Mouse (Mus musculus): ENCODE data around the gene Ntn1. TPM values are rescaled to one million over a fixed set of nuclear protein-coding genes. Genes with fewer than 3 reads are reported as not detected.

Gene Ntn1
- polyA plus RNA-seq, 1 experiment from 2014 or later: 4.8 TPM

- no peaks in the 10 kb centered on the region for H3K27me3 ChIP-seq (ENCODE audit: control insufficient read depth, insufficient read depth, low read length)
- ATAC-seq (replicated peaks; ENCODE audit: low FRiP score) (no peak), DNase-seq (ENCODE audit: low spot score) (no peak)
- H3K27ac ChIP-seq (ENCODE audit: low read depth, low read length): no peak overlapping the region
- H3K4me1 ChIP-seq (replicated peaks; ENCODE audit: control insufficient read depth, insufficient read depth, low read length): peaks cover 22% of the 10 kb centered on the region
- WGBS: 90% methylated on average over 3 of the region's 3 CpGs
- H3K36me3 ChIP-seq (ENCODE audit: control insufficient read depth, insufficient read depth, low read length): no peaks in the 10 kb centered on the region
- H3K9ac ChIP-seq (ENCODE audit: low read length): no peak overlapping the region
- H3K4me2 ChIP-seq (ENCODE audit: low read depth, low read length, severe bottlenecking): no peak overlapping the region
- no peaks in the 10 kb centered on the region for H3K9me3 ChIP-seq (ENCODE audit: control insufficient read depth, low read length)
- no peak overlapping the region for H3K4me3 ChIP-seq (ENCODE audit: low read depth, low read length)
These were observed 186.7 kb downstream of the Ntn1 start for GRCm38 (mm10) chr11:68213896-68214295.

- Histone ChIP-seq H3K27me3 (ENCODE audit: control insufficient read depth, insufficient read depth, low read length) (no peaks in the 10 kb centered on the region), H3K9ac (ENCODE audit: low read length) (no peak overlapping the region), H3K36me3 (ENCODE audit: control insufficient read depth, insufficient read depth, low read length) (no peaks in the 10 kb centered on the region), H3K27ac (ENCODE audit: low read depth, low read length) (no peak overlapping the region), H3K4me1 (replicated peaks; ENCODE audit: control insufficient read depth, insufficient read depth, low read length) (peaks cover 22% of the 10 kb centered on the region), H3K9me3 (ENCODE audit: control insufficient read depth, low read length) (no peaks in the 10 kb centered on the region), H3K4me2 (ENCODE audit: low read depth, low read length, severe bottlenecking) (no peak overlapping the region), H3K4me3 (ENCODE audit: low read depth, low read length) (no peak overlapping the region)
- 59% methylated on average over 8 of the region's 8 CpGs for WGBS
- ATAC-seq (replicated peaks; ENCODE audit: low FRiP score): no peak
- DNase-seq (ENCODE audit: low spot score): no peak
These were observed 188.6 kb downstream of the Ntn1 start for GRCm38 (mm10) chr11:68211924-68212578.

- Histone ChIP-seq H3K36me3 (ENCODE audit: control insufficient read depth, insufficient read depth, low read length) (no peaks in the 10 kb centered on the region), H3K9ac (ENCODE audit: low read length) (no peak overlapping the region), H3K4me1 (replicated peaks; ENCODE audit: control insufficient read depth, insufficient read depth, low read length) (peaks cover 13% of the 10 kb centered on the region), H3K27ac (ENCODE audit: low read depth, low read length) (no peak overlapping the region), H3K4me2 (ENCODE audit: low read depth, low read length, severe bottlenecking) (no peak overlapping the region), H3K4me3 (ENCODE audit: low read depth, low read length) (no peak overlapping the region), H3K9me3 (ENCODE audit: control insufficient read depth, low read length) (no peaks in the 10 kb centered on the region), H3K27me3 (ENCODE audit: control insufficient read depth, insufficient read depth, low read length) (no peaks in the 10 kb centered on the region)
- DNase-seq (ENCODE audit: low spot score): no peak
- 95% methylated on average over 5 of the region's 5 CpGs for WGBS
- ATAC-seq (replicated peaks; ENCODE audit: low FRiP score): no peak
These were observed 189.9 kb downstream of the Ntn1 start for GRCm38 (mm10) chr11:68210714-68211113.

DNA sequence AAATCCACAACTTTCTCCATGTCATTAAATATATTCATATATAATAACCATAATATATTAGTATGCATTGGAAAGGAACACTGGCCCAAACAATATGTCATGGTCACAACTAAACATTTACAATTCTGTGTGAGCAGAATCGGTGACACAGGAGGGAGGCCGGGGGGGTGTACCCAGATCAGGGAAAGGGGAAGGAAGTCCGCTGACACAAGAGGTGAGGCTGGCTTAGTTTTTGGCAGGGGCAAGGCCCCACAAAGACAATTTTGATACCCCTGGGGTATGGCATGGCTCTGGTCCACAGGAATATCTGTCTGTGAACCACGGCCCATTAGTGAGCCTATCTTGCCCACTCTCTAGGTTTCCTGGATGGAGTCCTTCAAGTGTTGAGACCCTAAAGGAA is 191.1 kb downstream of the Ntn1 start:
- WGBS: 89% methylated on average over 4 of the region's 4 CpGs
- no peak for DNase-seq (ENCODE audit: low spot score)
- Histone ChIP-seq H3K36me3 (ENCODE audit: control insufficient read depth, insufficient read depth, low read length) (no peaks in the 10 kb centered on the region), H3K4me3 (ENCODE audit: low read depth, low read length) (no peak overlapping the region), H3K27ac (ENCODE audit: low read depth, low read length) (no peak overlapping the region), H3K4me1 (replicated peaks; ENCODE audit: control insufficient read depth, insufficient read depth, low read length) (peaks cover 3% of the 10 kb centered on the region), H3K9ac (ENCODE audit: low read length) (no peak overlapping the region), H3K4me2 (ENCODE audit: low read depth, low read length, severe bottlenecking) (no peak overlapping the region), H3K9me3 (ENCODE audit: control insufficient read depth, low read length) (no peaks in the 10 kb centered on the region), H3K27me3 (ENCODE audit: control insufficient read depth, insufficient read depth, low read length) (no peaks in the 10 kb centered on the region)
- ATAC-seq (replicated peaks; ENCODE audit: low FRiP score): no peak

DNA sequence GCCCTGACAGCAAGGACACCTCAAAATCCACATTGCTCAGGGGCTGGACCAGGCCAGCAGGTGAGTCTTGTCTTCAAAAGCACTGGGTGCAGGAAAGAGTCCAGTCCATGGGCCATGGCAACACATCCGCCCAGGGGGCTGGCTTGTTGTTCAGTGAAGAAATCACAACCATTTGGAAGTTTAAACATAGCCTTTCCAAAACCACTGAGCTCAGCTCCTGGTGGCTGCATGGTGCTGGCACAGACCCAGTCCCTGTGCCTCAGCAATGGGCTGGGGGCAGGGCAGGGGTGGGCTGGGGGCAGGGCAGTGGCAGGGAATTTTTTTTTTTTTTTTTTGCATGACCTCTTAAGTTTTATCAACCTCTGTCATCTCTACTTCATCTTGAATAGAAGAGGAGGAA is 192.0 kb downstream of the Ntn1 start:
- H3K27me3 ChIP-seq (ENCODE audit: control insufficient read depth, insufficient read depth, low read length): no peaks in the 10 kb centered on the region
- no peak overlapping the region for H3K4me3 ChIP-seq (ENCODE audit: low read depth, low read length)
- ATAC-seq (replicated peaks; ENCODE audit: low FRiP score) (no peak), DNase-seq (ENCODE audit: low spot score) (no peak)
- H3K4me2 ChIP-seq (ENCODE audit: low read depth, low read length, severe bottlenecking): no peak overlapping the region
- H3K4me1 ChIP-seq (replicated peaks; ENCODE audit: control insufficient read depth, insufficient read depth, low read length): no peaks in the 10 kb centered on the region
- no peaks in the 10 kb centered on the region for H3K36me3 ChIP-seq (ENCODE audit: control insufficient read depth, insufficient read depth, low read length)
- H3K27ac ChIP-seq (ENCODE audit: low read depth, low read length): no peak overlapping the region
- WGBS: 100% methylated on average over 1 of the region's 1 CpGs
- H3K9me3 ChIP-seq (ENCODE audit: control insufficient read depth, low read length): no peaks in the 10 kb centered on the region
- H3K9ac ChIP-seq (ENCODE audit: low read length): no peak overlapping the region

- no peak overlapping the region for H3K9ac ChIP-seq (ENCODE audit: low read length)
- no peak for DNase-seq (ENCODE audit: low spot score)
- H3K4me3 ChIP-seq (ENCODE audit: low read depth, low read length): no peak overlapping the region
- WGBS: 76% methylated on average over 2 of the region's 2 CpGs
- no peaks in the 10 kb centered on the region for H3K36me3 ChIP-seq (ENCODE audit: control insufficient read depth, insufficient read depth, low read length)
- no peak overlapping the region for H3K27ac ChIP-seq (ENCODE audit: low read depth, low read length)
- ATAC-seq (replicated peaks; ENCODE audit: low FRiP score): no peak
- no peaks in the 10 kb centered on the region for H3K27me3 ChIP-seq (ENCODE audit: control insufficient read depth, insufficient read depth, low read length)
- H3K4me2 ChIP-seq (ENCODE audit: low read depth, low read length, severe bottlenecking): no peak overlapping the region
- no peaks in the 10 kb centered on the region for H3K9me3 ChIP-seq (ENCODE audit: control insufficient read depth, low read length)
- H3K4me1 ChIP-seq (replicated peaks; ENCODE audit: control insufficient read depth, insufficient read depth, low read length): 0 out of 2 replicates have a peak, but pooled peaks cover 2% of the 10 kb centered on the region
These were observed 192.6 kb downstream of the Ntn1 start for GRCm38 (mm10) chr11:68208023-68208422.

GRCm38 (mm10) chr11:68205572-68206229 is 194.9 kb downstream of the Ntn1 start:
- ATAC-seq (replicated peaks; ENCODE audit: low FRiP score) (no peak), DNase-seq (ENCODE audit: low spot score) (no peak)
- WGBS: 87% methylated on average over 10 of the region's 10 CpGs
- H3K36me3 ChIP-seq (ENCODE audit: control insufficient read depth, insufficient read depth, low read length): no peaks in the 10 kb centered on the region
- H3K9ac ChIP-seq (ENCODE audit: low read length): no peak overlapping the region
- H3K4me1 ChIP-seq (replicated peaks; ENCODE audit: control insufficient read depth, insufficient read depth, low read length): 0 out of 2 replicates have a peak, but pooled peaks cover 2% of the 10 kb centered on the region
- no peaks in the 10 kb centered on the region for H3K27me3 ChIP-seq (ENCODE audit: control insufficient read depth, insufficient read depth, low read length)
- H3K9me3 ChIP-seq (ENCODE audit: control insufficient read depth, low read length): no peaks in the 10 kb centered on the region
- H3K4me3 ChIP-seq (ENCODE audit: low read depth, low read length): no peak overlapping the region
- no peak overlapping the region for H3K4me2 ChIP-seq (ENCODE audit: low read depth, low read length, severe bottlenecking)
- H3K27ac ChIP-seq (ENCODE audit: low read depth, low read length): no peak overlapping the region

GRCm38 (mm10) chr11:68204407-68204806 is 196.2 kb downstream of the Ntn1 start:
- Histone ChIP-seq H3K4me3 (ENCODE audit: low read depth, low read length) (no peak overlapping the region), H3K4me2 (ENCODE audit: low read depth, low read length, severe bottlenecking) (no peak overlapping the region), H3K27ac (ENCODE audit: low read depth, low read length) (no peak overlapping the region), H3K9me3 (ENCODE audit: control insufficient read depth, low read length) (no peaks in the 10 kb centered on the region), H3K27me3 (ENCODE audit: control insufficient read depth, insufficient read depth, low read length) (no peaks in the 10 kb centered on the region), H3K36me3 (ENCODE audit: control insufficient read depth, insufficient read depth, low read length) (no peaks in the 10 kb centered on the region), H3K4me1 (replicated peaks; ENCODE audit: control insufficient read depth, insufficient read depth, low read length) (0 out of 2 replicates have a peak, but pooled peaks cover 4% of the 10 kb centered on the region), H3K9ac (ENCODE audit: low read length) (no peak overlapping the region)
- WGBS: 86% methylated on average over 5 of the region's 5 CpGs
- ATAC-seq (replicated peaks; ENCODE audit: low FRiP score) (no peak), DNase-seq (ENCODE audit: low spot score) (no peak)

Data from forebrain, embryonic 11.5 days (tissue).